Mouse (Mus musculus): ENCODE data around the gene Hmox2. TPM values are rescaled to one million over a fixed set of nuclear protein-coding genes. Genes with fewer than 3 reads are reported as not detected.
A peak's percentile ranks its signal among the peaks of the same experiment; 100 is the strongest.
"Not testable (repeated sequence)": the region's sequence is repeated elsewhere in the genome, so short reads cannot be mapped to it uniquely, and the experiment has no call there.

Gene Hmox2
- total RNA-seq, 2 experiments from 2014 or later, result 73.5 to 83.8 TPM

DNA sequence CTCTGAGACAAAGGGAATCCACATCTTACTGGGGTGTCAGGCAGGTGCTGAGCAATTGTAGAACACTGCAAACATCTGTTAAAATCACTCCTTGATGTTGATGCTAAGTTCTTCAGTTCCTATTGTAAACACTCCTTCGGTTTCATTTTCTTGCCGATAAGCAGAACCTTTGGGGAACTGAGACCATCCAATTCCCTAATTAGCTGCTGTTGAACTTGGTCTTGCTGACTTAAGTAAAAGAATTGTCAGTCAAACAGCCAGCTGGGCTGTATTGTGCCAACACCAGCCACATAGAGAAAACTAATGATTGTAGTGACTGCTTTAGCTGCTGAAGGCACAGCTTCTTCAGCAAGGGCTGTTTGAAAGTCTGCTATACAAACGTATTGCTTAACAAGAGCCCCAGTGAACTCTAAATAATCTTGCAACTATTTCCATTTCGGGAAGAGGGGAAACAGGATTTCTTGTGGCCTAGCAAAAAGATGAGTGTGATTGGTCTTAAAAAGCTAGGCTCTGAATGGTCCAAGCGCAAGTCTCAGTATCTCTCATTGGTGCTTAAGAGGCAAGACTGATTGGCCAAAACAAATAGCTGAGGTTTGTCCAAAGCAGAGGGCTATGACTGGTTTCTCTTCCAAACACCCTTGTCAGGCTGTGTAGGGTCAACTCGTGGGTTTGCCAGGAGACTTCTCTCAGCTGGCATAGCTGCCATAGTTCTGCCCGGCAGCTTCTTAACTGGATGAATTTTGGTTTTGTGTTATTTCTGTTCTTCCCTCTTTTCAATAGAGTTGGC, 3.8 kb upstream of the Hmox2 start:
- DNase-seq (ENCODE audit: low spot score in 2 of 2), result no peak

DNA sequence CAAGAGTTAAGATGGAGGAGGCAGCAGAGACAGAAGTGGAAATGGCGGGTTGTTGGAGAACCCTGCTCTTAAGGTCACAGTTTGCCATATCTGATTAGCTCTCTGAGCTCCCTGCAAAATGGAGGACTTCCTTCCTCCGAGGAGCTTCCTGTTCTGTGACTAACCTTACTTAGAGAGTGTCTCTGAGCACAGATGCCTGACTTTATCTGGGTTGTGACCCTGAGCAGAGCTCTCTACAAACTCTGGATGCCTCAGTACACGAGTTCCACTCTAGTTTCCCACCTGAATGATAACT, 3.3 kb upstream of the Hmox2 start:
- DNase-seq (ENCODE audit: low spot score in 2 of 2), result no peak

DNA sequence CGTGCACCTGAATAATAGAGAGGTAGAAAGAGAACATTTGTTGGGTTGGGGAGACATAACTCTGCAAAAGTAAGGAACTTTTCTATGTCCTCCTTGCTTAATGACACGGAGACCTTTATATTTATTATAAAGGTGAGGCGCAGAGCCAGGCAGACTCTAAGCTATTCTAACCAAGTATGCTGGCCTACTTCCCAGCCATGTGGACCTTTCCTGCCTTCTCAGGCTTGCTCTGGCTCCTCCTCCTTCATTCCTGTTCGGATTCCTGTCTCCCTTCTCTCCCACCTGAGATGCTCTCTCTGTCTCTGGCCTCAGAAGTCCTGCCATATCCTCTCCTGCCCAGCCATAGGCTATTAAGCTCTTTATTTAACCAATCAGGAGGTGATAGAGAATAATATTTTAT, 895 bp upstream of the Hmox2 start:
- DNase-seq (ENCODE audit: low spot score in 2 of 2), result no peak

DNA sequence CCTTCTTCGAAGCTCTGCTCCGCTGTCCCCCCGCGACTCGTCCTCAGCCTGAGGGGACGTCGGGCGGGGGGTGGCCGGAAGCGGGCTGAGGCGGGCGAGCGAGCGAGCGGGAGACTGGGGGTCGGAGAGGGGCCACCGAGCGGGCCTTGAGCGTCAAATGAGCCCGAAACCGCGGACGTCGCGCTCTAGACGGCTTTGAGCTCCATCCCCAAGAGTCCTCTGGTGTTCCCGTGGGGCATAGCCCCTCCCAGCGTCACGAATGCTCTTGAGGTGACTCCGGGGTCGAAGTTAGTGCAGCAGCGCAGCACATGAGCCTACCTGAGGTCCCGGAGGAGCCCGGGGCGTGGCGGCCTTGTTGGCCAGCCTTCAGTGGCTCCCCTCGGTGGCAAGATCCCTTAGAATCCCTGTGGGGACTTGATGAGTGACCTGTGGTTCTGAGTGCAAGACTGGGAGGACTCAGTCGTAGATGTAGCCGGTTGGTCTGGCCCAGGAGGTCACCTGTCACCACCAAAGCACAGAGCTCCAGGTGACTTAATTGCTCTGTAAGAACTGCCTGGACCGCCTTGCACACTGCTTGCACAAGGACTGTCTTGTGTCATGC, 467 bp downstream of the Hmox2 start:
- DNase-seq (ENCODE audit: low spot score in 2 of 2), result peak in 1 of 2 experiments; percentile 51

DNA sequence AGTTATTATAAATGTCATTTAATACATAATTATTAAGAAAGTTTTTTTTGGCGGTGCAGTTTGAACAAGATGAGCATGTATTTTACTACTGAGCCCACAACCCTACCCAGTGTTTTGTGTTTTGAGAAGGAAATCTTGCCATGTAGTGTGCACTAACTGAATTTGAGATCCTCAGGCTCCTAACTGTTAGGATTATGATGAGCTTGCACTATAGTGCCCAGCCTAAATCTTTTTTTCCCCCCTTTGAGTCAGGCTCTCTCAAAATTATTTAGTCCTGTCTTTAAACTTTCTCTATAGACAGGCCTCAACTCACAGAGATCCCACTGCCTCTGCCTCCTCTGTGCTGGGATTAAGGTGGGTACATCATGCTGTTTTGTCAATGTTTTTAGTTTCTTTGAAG, 1.4 kb downstream of the Hmox2 start:
- DNase-seq (ENCODE audit: low spot score in 2 of 2), result no peak

DNA sequence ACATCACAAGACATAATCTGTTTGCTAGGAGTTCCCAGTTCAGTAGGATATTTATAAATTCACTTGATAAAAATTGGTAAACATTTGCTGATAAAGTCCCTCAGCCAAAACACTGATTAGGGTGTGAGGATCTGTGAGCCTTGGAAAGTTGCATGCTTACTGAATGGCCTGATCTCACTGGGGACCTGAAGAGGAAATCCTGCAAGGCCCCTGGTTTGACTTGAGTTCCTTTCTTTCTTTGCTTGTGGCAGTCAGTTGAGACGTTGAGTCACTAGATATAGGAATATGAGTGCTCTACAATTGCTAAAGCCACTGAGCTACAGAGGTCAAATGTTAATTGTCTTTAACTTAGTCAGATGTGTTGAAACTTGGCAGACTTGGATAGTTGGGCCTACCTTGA, 1.8 kb downstream of the Hmox2 start:
- DNase-seq (ENCODE audit: low spot score in 2 of 2), result no peak

DNA sequence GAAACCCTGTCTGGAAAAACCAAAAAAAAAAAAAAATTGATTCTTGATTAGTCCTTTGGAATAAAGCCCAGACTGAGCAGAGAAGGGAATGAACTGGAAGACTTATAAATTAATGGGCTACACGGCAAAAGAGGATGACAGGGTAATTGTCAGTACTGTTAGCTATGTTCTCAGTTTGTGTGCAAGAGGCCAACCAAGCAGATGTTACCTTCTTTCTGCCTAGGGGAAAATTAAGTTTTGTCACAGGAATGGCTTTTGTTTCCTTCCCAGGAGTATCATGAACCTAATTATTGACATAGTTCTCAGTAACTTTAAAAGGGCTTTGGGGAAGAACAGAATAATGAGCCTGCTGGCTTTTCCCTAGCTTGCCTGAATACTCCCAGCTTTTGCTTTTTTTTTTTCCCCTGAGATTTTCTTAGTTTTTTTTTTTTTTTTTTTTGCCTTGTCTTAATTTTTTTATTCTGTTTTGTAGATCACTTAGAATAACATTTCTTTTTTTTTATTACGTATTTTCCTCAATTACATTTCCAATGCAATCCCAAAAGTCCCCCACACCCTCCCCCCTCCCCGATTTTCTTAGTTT, 4.7 kb downstream of the Hmox2 start:
- DNase-seq (ENCODE audit: low spot score in 2 of 2), result no peak

DNA sequence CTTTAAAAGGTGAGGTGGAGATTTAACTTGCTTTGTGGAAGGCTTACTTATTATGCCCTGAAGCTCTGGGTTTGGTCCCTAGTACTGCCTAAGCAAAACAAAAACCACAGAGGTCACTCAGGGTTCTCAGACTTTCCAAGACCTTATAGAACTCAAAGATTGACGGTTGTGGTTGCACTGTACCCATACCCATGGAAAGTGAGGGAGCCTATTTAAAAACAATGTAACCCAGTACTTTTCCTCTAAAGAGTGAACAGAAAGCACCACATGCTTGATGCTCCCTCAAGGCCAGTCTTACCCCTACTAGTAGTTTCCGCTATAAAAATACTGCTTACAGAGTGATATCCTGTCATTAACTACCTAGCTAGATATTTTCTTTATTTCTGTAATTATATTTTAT, 10.1 kb downstream of the Hmox2 start:
- DNase-seq (ENCODE audit: low spot score in 2 of 2), result no peak

DNA sequence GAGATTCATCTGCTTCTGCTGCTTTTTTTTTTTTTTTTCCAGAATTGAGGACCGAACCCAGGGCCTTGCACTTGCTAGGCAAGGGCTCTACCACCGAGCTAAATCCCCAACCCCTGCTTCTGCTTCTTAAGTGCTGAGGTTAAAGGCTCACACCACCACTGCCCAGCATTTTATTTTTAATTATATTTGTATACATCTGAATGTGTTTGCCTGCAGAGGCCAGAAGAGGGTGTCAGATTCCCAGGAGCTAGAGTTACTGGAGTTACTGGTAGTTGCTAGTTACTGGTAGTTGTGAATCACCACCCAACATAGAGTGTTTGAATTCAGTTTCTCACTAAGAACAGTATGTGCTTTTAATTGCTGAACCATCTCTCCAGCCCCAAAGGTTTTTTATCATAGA, 13.8 kb downstream of the Hmox2 start:
- DNase-seq (ENCODE audit: low spot score in 2 of 2), result no peak

DNA sequence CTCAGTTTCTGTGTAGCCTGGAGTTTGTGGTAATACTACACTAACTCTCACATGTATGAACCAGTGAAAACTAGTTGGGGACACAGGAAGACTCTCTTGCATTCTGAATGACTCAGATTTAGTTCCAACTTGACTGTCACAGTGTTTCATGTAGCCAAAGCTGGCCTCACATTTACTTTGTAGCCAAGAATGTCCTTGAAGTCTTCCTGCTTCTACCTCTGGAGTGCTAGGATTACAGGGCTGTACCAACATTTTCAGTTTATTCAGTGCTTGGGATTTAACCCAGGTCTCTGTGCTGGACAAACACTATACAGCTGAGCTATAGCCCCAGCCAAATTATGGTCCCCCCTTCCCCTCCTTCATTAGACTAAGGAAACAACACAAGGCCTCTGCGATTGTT, 16.0 kb downstream of the Hmox2 start:
- no peak for DNase-seq (ENCODE audit: low spot score in 2 of 2)

DNA sequence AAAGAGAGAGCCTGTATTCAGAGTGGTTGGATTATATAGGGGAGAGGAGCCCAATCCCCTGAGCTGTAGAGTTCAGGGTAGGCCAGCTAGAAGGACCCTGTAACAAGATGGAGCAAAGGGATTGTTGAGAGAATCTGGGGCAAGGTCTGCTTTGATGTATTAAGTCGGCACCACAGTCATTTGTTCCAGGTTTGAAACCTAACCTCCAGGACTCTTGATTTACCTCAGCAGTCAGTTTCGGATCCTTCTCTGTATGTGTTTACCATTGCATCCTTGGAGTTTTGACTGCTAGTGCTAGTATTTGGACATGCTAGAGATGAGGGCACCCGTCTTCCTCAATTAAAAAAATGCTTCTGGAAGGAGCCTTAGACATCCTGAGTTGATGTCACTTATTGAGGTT, 26.0 kb downstream of the Hmox2 start:
- DNase-seq (ENCODE audit: low spot score in 2 of 2), result no peak

DNA sequence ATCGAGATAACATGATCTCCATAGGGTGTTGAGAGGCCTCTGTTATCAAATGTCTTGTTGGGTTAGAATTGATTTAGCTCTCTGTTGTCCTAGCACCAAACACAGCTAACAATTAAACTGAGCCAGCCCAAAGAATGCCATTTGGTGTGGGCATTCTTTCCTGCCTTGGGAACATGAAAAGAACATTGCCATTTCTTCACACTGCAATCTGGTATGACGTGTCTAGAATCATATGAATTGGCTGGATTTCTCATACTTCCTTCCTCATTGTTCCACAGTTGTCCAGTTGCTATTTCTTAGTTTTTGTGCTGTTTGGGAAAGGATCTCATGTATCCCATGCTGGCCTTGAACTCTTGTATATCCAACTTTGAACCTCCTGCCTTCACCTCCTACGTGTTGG, 27.9 kb downstream of the Hmox2 start:
- DNase-seq (ENCODE audit: low spot score in 2 of 2), result no peak

DNA sequence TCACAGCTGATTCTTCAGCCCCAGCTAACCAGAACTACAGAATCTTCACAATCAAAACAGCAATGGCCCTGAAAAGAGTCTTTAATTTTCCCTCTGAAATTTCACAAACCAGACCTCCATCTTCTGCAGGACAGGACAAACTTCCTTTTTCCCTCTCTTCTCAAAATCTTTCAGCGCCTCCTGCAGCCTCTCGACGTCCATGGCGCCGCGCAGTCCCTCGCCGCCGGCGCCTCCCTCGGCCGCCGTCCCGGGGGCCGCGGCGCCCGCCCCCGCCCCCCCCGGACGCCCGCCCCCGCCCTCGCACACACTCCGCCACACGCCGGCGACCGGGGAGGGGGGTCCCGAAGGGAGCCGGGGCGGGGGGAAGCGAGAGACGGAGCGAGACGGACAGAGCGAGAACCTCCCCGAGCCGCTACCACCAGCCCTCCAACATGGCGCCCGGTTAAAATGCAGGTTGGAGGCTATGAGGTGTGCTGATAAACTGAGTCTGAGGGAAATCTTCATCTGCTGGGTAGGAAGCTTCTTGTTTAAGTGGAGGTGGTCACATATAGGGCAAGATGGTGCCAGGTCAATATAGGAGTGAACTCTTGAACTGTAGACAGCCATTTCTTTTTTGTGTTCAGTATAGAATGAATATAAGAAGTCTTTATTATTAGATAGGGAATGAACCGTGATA, 30.6 kb downstream of the Hmox2 start:
- DNase-seq (ENCODE audit: low spot score in 2 of 2), result not testable (repeated sequence)

DNA sequence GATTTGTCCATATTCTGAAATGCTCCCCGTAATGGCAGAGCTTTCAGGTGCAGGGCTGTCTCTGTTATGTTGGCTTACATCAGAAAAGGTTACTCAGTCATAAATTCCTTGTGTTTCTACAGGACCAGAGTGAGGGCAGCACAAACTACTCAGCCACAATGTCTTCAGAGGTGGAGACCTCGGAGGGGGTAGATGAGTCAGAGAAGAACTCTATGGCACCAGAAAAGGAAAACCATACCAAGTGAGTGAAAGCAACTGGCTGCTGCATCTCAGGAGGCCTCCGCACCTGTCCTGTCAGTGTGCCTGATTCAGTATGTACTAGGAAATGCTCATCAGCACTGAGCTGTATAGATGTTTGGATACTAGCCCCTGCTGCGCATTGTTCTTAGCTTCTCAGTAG, 36.3 kb downstream of the Hmox2 start:
- DNase-seq (ENCODE audit: low spot score in 2 of 2), result no peak

DNA sequence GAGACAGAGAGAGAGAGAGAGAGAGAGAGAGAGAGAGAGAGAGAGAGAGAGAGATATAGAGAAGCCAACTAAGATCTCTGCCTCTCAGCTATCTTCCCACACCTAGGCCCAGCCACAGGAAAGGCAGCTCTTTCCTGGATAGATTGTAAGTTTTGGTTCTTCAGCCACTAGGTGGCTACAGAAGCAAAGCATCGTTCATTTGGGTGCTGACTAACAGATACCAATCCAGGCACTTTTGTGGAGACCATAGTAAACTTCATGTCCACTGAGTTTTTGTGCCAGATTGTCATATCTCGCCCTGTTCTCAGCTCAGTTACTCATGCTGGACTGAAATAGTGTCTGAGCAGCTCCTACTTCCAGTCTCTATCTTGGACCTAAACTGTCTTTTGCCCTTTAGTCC, 37.1 kb downstream of the Hmox2 start:
- DNase-seq (ENCODE audit: low spot score in 2 of 2), result no peak

DNA sequence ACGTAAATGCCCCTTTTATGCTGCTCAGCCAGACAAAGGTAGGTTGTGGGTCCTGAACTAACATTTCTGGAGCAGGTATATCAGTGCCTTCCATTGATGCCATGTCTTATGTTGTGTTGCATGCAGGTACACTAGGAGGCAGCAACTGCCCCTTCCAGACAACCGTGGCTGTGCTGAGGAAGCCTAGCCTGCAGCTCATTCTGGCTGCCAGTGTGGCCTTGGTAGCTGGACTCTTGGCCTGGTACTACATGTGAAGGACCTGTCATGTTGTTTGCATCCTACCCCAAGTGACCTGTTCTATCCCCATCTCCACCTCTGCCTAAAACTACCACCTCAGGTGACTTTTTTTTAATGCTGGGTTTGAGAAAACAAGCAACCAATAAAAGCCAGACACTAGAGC, 39.7 kb downstream of the Hmox2 start:
- no peak for DNase-seq (ENCODE audit: low spot score in 2 of 2)

DNA sequence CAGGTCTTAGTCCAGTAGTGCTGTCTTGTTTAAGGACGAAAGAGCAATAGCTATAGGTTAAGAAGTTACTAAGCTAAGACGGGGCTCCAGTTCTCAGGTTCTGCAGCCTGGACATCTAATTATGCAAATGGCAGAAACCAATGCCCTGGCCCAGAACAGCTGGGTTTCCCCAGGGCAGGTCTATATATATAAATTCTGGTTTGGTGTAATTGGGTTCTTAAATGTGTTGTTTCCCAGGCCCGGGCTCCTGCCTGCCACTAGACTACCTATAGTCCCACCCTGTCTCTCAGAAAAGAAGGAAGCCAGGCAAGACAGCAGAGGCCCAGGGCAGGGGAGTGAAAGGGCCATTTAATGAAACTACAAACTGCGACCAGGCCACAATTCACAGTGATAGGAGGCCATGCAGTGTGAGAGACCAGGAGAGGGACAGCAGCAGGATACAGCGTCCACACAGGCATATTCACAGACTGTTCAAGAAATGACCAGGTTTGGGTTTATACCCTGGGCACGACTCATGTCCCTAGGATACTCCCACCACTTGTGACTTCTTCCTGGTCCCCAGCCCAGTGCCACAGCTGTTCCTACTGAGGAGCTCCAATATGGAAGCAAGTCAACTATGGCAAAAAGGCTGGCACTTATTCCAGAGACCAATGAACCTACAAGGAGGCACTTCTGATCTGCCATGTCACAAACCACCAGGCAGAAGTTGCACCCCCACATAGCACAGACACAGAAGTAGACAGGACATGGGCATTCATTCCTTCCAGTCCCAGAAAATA, 41.0 kb downstream of the Hmox2 start:
- DNase-seq (ENCODE audit: low spot score in 2 of 2), result no peak

DNA sequence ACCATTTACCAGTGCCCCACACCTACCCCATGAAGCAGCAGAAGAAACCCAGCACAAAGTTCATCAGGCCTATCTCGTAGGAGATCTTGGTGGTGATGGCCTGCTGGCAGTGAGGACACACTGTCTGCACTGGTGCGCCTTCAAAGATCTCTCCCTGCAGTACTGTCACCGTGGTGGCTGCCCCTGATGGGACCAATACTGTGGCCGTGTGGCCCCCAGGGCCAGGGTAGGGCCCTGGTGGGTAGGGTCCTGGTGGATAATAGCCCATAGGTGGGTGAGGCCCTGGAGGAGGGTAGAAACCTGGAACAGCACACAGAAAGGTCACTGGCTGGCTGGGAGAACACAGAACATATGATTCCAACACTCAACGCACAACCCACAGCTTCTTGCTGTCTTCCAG, 42.6 kb downstream of the Hmox2 start:
- no peak for DNase-seq (ENCODE audit: low spot score in 2 of 2)

DNA sequence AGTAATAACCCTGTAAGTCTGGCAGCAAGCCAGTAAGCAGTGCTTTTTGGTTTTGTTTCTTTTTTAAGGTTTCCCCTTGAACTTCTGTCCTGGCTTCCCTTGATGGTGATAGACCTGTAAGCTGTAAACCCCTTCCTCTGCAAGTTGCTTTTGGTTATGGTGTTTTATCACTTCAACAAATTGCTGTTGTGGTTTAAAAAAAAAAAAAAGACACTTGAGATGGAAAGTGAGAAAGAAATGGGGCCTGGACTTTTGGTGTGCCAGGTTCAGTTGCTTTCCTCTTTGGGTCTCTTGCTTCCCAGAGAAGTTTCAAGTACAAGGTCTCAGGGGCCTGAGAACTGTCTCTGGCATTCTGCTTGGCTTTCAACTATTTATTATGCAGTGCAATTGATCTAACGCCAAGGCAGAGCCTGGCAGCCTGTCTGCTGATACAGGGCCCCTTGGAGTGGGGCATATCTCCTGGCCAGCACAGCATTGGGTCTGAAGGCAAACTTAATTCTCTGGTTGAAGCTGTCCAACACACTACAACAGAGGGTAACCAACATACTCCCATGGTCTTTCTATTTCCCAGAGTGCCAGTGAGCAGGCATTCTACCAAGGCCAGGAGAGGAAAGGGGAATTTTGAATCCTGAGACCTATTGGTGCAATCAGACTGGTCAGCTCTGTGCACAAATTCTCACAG, 47.3 kb downstream of the Hmox2 start:
- DNase-seq (ENCODE audit: low spot score in 2 of 2), result no peak

DNA sequence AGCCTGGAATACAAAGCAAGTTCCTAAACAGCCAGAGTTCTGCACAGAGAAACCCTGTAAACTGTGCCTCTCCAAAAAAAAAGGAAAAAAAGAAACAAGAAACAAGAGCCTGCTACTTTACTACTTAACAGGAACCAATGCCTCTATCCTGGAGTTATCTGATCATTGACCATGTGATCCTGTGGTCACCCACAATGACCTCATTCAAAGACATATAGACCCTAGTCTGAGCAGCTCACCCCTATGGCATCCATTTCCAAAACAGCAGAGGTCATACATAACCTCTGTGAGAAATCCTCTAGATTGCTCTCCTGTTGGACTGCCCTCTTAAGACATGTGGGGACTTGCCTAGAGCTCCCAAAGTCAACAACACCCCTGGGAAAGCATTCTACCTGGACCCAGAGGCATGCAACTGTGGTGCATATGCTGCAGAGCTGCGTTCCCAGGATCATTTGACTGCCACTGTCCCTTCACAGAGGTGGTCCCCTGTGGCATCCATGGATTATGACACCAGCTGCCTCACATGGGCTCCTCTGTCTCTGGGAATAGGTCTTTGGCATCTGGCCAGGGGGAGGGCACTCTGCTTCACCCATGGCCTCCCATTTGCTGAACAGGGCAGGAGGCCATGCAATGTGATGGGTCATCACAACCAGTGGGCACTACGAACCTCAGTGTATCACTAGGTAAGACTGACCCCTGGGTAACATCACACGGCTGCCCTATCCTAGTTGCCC, 51.2 kb downstream of the Hmox2 start:
- no peak for DNase-seq (ENCODE audit: low spot score in 2 of 2)
